Mouse (Mus musculus): ENCODE measurements around the gene Gm10591. TPM values are rescaled to one million over a fixed set of nuclear protein-coding genes. Genes with fewer than 3 reads are reported as not detected.

Gm10591 gene
- not detected for polyA plus RNA-seq (2014; fragmentation: Illumina TruSeq; extraction: RNeasy Lipid Tissue Mini Kit (QIAGEN cat#74804); ENCODE audit: low read depth, low replicate concordance)

DNA sequence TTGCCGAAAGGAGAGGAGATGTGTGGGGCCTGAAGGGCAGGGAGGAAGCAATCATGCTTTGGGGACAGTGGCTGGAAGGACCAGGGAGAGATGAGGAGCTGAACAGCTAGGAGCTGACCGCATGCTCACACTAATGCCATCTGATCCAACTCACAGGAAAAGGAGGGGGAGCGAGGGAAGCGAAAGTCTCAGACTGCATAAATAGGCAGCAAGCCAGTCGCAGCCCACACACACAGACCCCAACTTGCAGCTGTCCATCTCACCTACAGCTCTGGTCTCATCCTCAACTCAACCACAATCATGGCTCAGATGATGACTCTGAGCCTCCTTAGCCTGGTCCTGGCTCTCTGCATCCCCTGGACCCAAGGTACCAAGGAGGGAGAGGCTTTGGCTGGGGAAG, at the start of gene Gm10591:
Gm10591 (plus strand) TSS at position 301 of the 400 bp plus-strand sequence.

GRCm38 (mm10) chr4:42629419-42629818, 17.4 kb downstream of the Gm10591 start, which contains the start of gene Gm2564:
Gm2564 (plus strand) TSS chr4:42629719.

DNA sequence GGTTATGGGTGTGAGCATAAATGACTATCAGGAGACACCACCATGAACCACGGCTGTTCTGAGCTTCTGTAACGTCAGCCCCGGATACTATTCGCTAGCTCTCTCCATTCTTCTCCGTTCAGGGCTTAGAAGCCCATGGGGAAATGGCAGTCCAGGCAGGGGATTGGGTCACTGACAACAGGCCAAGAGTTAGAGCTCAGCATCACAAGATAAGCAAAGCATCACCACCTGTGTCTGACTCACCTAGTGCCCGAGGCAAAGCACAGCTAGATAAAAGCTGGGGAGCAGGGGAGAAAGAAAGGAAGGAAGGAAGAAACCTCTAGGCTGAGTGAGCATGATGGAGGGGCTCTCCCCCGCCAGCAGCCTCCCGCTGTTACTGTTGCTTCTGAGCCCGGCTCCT, 43.0 kb downstream of the Gm10591 start, which contains the start of gene Ccl27b:
Ccl27b (plus strand) TSS at position 301 of the 400 bp plus-strand sequence.

DNA sequence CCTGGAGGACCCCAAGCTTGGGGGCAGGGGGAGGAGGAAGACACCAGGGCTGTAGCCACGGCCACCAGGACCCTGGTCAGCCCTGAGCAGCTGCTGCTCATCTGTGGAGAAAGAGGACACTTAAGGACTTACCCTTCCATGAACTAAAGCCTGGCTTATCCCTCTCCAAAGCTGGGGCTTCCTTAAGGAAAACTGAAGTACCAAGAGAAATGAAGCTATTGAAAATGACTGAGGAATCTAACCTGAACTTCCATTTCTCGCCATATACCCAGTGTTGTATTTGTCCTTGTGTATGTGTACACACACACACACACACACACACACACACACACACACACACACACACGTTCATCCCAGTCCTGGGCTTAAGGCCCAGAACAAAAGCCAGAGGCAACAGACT, 49.8 kb downstream of the Gm10591 start, which contains the start of gene Il11ra2:
Il11ra2 (minus strand) TSS at position 101 of the 400 bp plus-strand sequence.

Other genes starting within 250 kb of the Gm10591 start
- not detected for gene Gm21586, start 172.8 kb upstream of the Gm10591 start, polyA plus RNA-seq (2014; fragmentation: Illumina TruSeq; extraction: RNeasy Lipid Tissue Mini Kit (QIAGEN cat#74804); ENCODE audit: low read depth, low replicate concordance)
- not detected for gene Gm2163, start 145.4 kb upstream of the Gm10591 start, polyA plus RNA-seq (2014; fragmentation: Illumina TruSeq; extraction: RNeasy Lipid Tissue Mini Kit (QIAGEN cat#74804); ENCODE audit: low read depth, low replicate concordance)
- gene Fam205a2, start 84.0 kb upstream of the Gm10591 start, polyA plus RNA-seq (2014; fragmentation: Illumina TruSeq; extraction: RNeasy Lipid Tissue Mini Kit (QIAGEN cat#74804); ENCODE audit: low read depth, low replicate concordance), result not detected
- gene Gm2564, start 17.5 kb downstream of the Gm10591 start, polyA plus RNA-seq (2014; fragmentation: Illumina TruSeq; extraction: RNeasy Lipid Tissue Mini Kit (QIAGEN cat#74804); ENCODE audit: low read depth, low replicate concordance), result not detected
- not detected for gene Ccl27b, start 43.1 kb downstream of the Gm10591 start, polyA plus RNA-seq (2014; fragmentation: Illumina TruSeq; extraction: RNeasy Lipid Tissue Mini Kit (QIAGEN cat#74804); ENCODE audit: low read depth, low replicate concordance)
- gene Il11ra2, start 49.7 kb downstream of the Gm10591 start, polyA plus RNA-seq (2014; fragmentation: Illumina TruSeq; extraction: RNeasy Lipid Tissue Mini Kit (QIAGEN cat#74804); ENCODE audit: low read depth, low replicate concordance), result not detected
- gene 4930578G10Rik, start 123.3 kb downstream of the Gm10591 start, polyA plus RNA-seq (2014; fragmentation: Illumina TruSeq; extraction: RNeasy Lipid Tissue Mini Kit (QIAGEN cat#74804); ENCODE audit: low read depth, low replicate concordance), result not detected
- gene Ccl19, start 144.4 kb downstream of the Gm10591 start, polyA plus RNA-seq (2014; fragmentation: Illumina TruSeq; extraction: RNeasy Lipid Tissue Mini Kit (QIAGEN cat#74804); ENCODE audit: low read depth, low replicate concordance), result not detected
- not detected for gene Ccl21a, start 161.8 kb downstream of the Gm10591 start, polyA plus RNA-seq (2014; fragmentation: Illumina TruSeq; extraction: RNeasy Lipid Tissue Mini Kit (QIAGEN cat#74804); ENCODE audit: low read depth, low replicate concordance)
- gene Fam205a1, start 241.7 kb downstream of the Gm10591 start, polyA plus RNA-seq (2014; fragmentation: Illumina TruSeq; extraction: RNeasy Lipid Tissue Mini Kit (QIAGEN cat#74804); ENCODE audit: low read depth, low replicate concordance), result not detected
- gene Gm12394, start 244.6 kb downstream of the Gm10591 start, polyA plus RNA-seq (2014; fragmentation: Illumina TruSeq; extraction: RNeasy Lipid Tissue Mini Kit (QIAGEN cat#74804); ENCODE audit: low read depth, low replicate concordance), result not detected

Measured in kidney, adult 10 weeks (tissue).